Mouse (Mus musculus) adrenal gland, postnatal 25 days (tissue): ENCODE results near the gene Fam72a. TPM values are rescaled to one million over a fixed set of nuclear protein-coding genes. Genes with fewer than 3 reads are reported as not detected.

Experiments
- DNase-seq: peaks from one replicate; pipeline ENCODE4 v3.0.0; 2021; ENCODE audit warnings: mixed read lengths
- microRNA-seq, 2 experiments: library from miRNA; unstranded; fragments of <30 nt; microRNA quantifications; one replicate each; pipeline ENCODE4 v1.2.0; 2021
- total RNA-seq: library from RNA; stranded (reverse); gene quantifications from 2 replicates; pipeline ENCODE4 v1.2.3, GENCODE M21; 2021

Fam72a gene
- total RNA-seq, 1 experiment from 2014 or later = 1.9 TPM

- DNase-seq = no peak
Measured at GRCm38 (mm10) chr1:131578943-131579680, 51.4 kb downstream of the Fam72a start.

- no peak for DNase-seq
Measured at GRCm38 (mm10) chr1:131580389-131580788, 52.7 kb downstream of the Fam72a start.

DNA sequence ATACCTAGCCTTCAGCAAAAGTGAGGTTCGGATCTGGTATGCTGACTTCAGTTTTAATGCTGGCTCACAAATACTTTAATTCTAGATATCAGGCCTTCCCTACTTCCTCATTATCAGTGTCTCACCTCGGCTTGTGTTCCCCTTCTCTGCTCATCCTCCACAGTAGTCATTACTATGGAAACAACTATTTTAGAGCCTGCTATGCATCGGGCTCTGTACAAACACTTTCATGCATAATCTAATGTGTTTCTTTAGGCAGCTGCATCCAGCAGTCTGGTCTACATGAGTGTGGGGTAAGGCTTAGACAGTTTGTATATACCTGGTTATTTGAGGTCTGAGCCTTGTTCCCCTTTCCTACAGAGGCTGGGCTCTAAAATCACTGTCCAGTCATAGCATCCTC is 55.9 kb downstream of the Fam72a start:
- DNase-seq = no peak

- DNase-seq = peak; percentile 53
Measured at GRCm38 (mm10) chr1:131586836-131587235, 59.1 kb downstream of the Fam72a start.

Small RNAs within 50 kb of the gene (microRNA-seq; reads per million reads assigned to microRNA genes)
- gene Gm24273 = 0 reads per million in 2 experiments

Other genes with a start within 250 kb of the Fam72a start
- gene Ikbke, start 248.3 kb upstream of the Fam72a start, total RNA-seq = 13.2 and 18.5 TPM in 2 replicates
- 29.5 and 37.2 TPM in 2 replicates for gene Srgap2, start 551 bp upstream of the Fam72a start, total RNA-seq
- gene Avpr1b, start 71.3 kb downstream of the Fam72a start, total RNA-seq = not detected in 2 replicates
- gene Ctse, start 110.4 kb downstream of the Fam72a start, total RNA-seq = 0.43 and 0.52 TPM in 2 replicates
- 5.0 and 5.4 TPM in 2 replicates for gene Rab7b, start 160.8 kb downstream of the Fam72a start, total RNA-seq
- gene Slc26a9, start 216.1 kb downstream of the Fam72a start, total RNA-seq = 0.18 TPM in 1 of 2 replicates, not detected in the other